Mouse (Mus musculus): Measurements from ENCODE around the gene Coq7.

Gene Coq7

DNA sequence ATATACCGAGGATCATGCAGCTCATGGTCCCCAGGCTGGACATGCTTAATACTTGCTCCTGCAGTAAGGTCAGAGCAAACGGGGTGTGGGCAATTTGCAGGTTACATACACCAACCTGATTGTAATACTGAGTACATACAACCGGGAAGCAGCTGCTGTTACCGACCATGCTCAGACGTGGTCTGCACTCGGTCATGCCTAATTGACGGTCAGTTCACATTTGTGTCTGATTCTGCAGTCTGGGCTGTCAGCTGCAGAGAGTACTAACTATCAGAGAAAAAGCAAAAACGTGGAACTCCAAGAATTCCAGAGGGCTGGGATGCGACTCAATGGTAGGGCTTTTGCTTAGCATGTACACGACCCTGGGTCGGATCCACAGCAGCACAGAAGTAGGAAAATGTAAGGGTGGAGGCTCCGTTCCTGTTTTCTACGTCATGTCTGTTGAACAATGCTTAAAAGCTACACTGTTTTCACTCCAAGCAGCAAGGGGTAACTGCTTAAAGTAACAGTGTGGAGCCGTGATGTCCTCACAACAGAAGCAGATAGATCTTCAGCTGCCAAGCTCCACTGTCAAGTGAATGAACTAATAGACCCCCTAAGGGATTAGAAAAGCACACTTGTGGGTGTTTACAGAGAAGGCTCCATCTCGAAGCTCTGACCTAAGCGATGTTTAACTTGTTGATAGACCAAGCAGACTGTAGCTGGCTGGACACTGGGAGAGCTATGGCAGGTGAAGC is 71.6 kb downstream of the Coq7 start:
- no peak for DNase-seq (ENCODE audit: low spot score)

All from testis, postnatal 10 days (tissue).